Mouse (Mus musculus) layer of hippocampus, postnatal 10 days (tissue): ENCODE data around the gene Amy2a3. TPM values are rescaled to one million over a fixed set of nuclear protein-coding genes. Genes with fewer than 3 reads are reported as not detected.
"Not testable (repeated sequence)": the region's sequence is repeated elsewhere in the genome, so short reads cannot be mapped to it uniquely, and the experiment has no call there.

Experiments
- DNase-seq, 2 experiments: peaks; one replicate each; pipeline ENCODE4 v3.0.0; 2021; ENCODE audit warnings: low spot score in 2 of 2
- long read RNA-seq: library from polyadenylated mRNA; stranded (forward); transcript quantifications from one replicate; pipeline ENCODE4 v2.0.0, GENCODE M21; 2023
- total RNA-seq, 2 experiments: library from RNA; stranded (reverse); gene quantifications; 2 replicates each; pipeline ENCODE4 v1.2.3; 2021

Gene Amy2a3
- not detected for total RNA-seq
- long read RNA-seq = 0 reads

DNA sequence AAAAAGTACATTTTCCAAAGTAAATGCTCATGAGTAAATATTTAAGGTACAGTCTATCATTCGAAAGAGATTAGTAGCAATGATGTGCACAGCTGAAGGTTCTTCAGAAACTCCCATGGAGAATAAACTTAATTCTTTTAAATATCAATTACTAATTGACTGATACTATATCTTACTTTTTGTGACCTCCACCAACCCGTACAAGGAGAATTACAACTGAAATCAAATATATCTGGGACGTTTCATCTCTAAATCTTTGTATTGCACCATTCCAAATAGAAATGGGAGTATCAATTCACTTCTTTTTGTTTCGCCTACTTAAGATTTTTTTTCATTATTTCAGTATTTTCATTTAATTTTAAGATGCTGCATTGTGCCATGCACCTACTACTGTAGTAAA, at the start of gene Amy2a3:
Gene Amy2a3, minus strand, starts transcription at position 101 of the 400 bp plus-strand sequence.
- not testable (repeated sequence) for DNase-seq

GRCm38 (mm10) chr3:113356558-113356957, 32.7 kb upstream of the Amy2a3 start, which contains the start of gene Amy2a2:
Gene Amy2a2 (minus strand): TSS chr3:113356658.
- DNase-seq = not testable (repeated sequence)

GRCm38 (mm10) chr3:113345484-113345883, 21.6 kb upstream of the Amy2a3 start:
- not testable (repeated sequence) for DNase-seq

- DNase-seq = not testable (repeated sequence)
Observed at GRCm38 (mm10) chr3:113312937-113313336, 10.9 kb downstream of the Amy2a3 start.

GRCm38 (mm10) chr3:113291349-113291748, 32.5 kb downstream of the Amy2a3 start, which contains the start of gene Amy2a4:
Gene Amy2a4 (minus strand): TSS chr3:113291449.
- not testable (repeated sequence) for DNase-seq

GRCm38 (mm10) chr3:113280285-113280684, 43.6 kb downstream of the Amy2a3 start:
- DNase-seq = not testable (repeated sequence)

- not testable (repeated sequence) for DNase-seq
Observed at GRCm38 (mm10) chr3:113279586-113279985, 44.3 kb downstream of the Amy2a3 start.

Other genes with a start within 250 kb of the Amy2a3 start
- gene Amy2a5, start 65.2 kb downstream of the Amy2a3 start, total RNA-seq = not detected
- not detected for gene Amy2a4, start 32.6 kb downstream of the Amy2a3 start, total RNA-seq
- not detected for gene Amy2a2, start 32.6 kb upstream of the Amy2a3 start, total RNA-seq
- not detected for gene Amy2a1, start 208.4 kb upstream of the Amy2a3 start, total RNA-seq